Mouse (Mus musculus) adrenal gland, adult (tissue): ENCODE data around the gene Dnm3.
A peak's percentile ranks its signal among the peaks of the same experiment; 100 is the strongest.

ENCODE experiments used
- DNase-seq, 2 experiments: peaks; one replicate each; pipeline ENCODE4 v3.0.0; 2022 to 2023; ENCODE audit warnings: low spot score in 1 of 2; ENCODE audit not compliant: inconsistent age in 2 of 2

Dnm3 gene

GRCm38 (mm10) chr1:162043216-162043615, 434.6 kb downstream of the Dnm3 start:
- no peak for DNase-seq

GRCm38 (mm10) chr1:162042384-162042783, 435.4 kb downstream of the Dnm3 start:
- DNase-seq = no peak

GRCm38 (mm10) chr1:162040490-162041274, 437.2 kb downstream of the Dnm3 start:
- peak; percentile 28 to 79 for DNase-seq

GRCm38 (mm10) chr1:162039808-162040207, 438.0 kb downstream of the Dnm3 start:
- DNase-seq = peak; percentile 57 to 84

- DNase-seq = no peak
Measured at GRCm38 (mm10) chr1:162039011-162039595, 438.7 kb downstream of the Dnm3 start.

- DNase-seq = no peak
Measured at GRCm38 (mm10) chr1:162038431-162038830, 439.4 kb downstream of the Dnm3 start.

GRCm38 (mm10) chr1:162037968-162038421, 439.8 kb downstream of the Dnm3 start:
- DNase-seq = peak; percentile 33 to 60

- no peak for DNase-seq
Measured at GRCm38 (mm10) chr1:162037185-162037765, 440.6 kb downstream of the Dnm3 start.

- no peak for DNase-seq
Measured at GRCm38 (mm10) chr1:162036461-162036835, 441.4 kb downstream of the Dnm3 start.

GRCm38 (mm10) chr1:162035800-162036460, 441.9 kb downstream of the Dnm3 start:
- no peak for DNase-seq

- no peak for DNase-seq
Measured at GRCm38 (mm10) chr1:162023681-162024270, 454.1 kb downstream of the Dnm3 start.

- no peak for DNase-seq
Measured at GRCm38 (mm10) chr1:162020766-162021165, 457.1 kb downstream of the Dnm3 start.

- no peak for DNase-seq
Measured at GRCm38 (mm10) chr1:162020303-162020731, 457.5 kb downstream of the Dnm3 start.

- no peak for DNase-seq
Measured at GRCm38 (mm10) chr1:162018601-162018977, 459.2 kb downstream of the Dnm3 start.

- DNase-seq = no peak
Measured at GRCm38 (mm10) chr1:162017975-162018600, 459.7 kb downstream of the Dnm3 start.

- no peak for DNase-seq
Measured at GRCm38 (mm10) chr1:162016982-162017381, 460.9 kb downstream of the Dnm3 start.

GRCm38 (mm10) chr1:162015247-162015862, 462.5 kb downstream of the Dnm3 start:
- no peak for DNase-seq

GRCm38 (mm10) chr1:162013561-162013960, 464.3 kb downstream of the Dnm3 start:
- no peak for DNase-seq

- no peak for DNase-seq
Measured at GRCm38 (mm10) chr1:162011523-162012245, 466.1 kb downstream of the Dnm3 start.

- no peak for DNase-seq
Measured at GRCm38 (mm10) chr1:162009086-162009485, 468.7 kb downstream of the Dnm3 start.
